Mouse (Mus musculus): ENCODE measurements around the gene Npm1. TPM values are rescaled to one million over a fixed set of nuclear protein-coding genes. Genes with fewer than 3 reads are reported as not detected.
A peak's percentile ranks its signal among the peaks of the same experiment; 100 is the strongest.

The Npm1 gene
- polyA plus RNA-seq, 1 experiment from 2014 or later = 467 TPM

DNA sequence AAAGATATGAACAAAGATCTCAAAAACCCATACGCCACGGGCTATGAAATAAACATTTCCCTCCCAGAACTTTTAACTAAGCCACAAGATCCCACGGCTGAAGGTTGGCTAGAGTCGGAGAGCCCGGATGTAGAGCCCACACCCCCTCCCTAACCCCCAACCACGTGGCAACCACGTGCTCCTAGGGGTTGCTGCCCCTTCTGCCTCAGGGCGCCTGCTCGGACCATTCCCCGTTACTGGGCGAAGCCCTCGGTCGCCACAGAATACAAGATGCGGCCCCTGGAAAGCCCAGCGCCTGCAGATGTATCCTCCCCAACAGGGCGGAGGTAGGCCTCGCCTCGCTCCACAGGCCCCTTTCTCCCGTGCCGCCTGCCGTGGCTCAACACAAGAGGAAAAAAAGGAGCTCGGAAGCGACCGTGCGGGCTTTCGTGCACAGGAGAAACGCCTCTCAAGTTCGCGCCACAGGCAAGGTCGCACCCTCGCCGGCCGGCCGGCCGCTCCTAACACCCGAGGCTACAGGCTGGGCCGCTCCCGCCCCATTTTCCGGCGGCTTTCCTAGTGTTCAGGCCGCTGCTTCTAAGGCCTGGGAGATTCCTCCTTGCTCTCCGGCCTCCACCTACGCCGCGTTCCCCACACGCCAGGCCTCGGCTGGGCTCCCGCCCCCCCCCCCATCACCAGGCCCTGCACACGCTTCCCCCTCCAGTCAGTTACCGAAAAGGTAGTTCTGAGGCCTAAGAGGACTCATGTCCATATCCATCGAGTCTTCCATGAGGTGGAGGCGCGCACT, 602 bp downstream of the Npm1 start:
- Histone ChIP-seq H3K27me3 (ENCODE audit: control insufficient read depth, insufficient read depth, low read length) (no peaks in the 10 kb centered on the region), H3K4me2 (ENCODE audit: low read depth, low read length) (peak overlapping the region; percentile 90), H3K4me3 (ENCODE audit: low read length) (peak overlapping the region; percentile 91), H3K9ac (ENCODE audit: low read length) (peak overlapping the region; percentile 85), H3K27ac (ENCODE audit: low read length) (peak overlapping the region; percentile 86), H3K4me1 (ENCODE audit: control insufficient read depth, insufficient read depth, low read length) (peaks cover 15% of the 10 kb centered on the region), H3K36me3 (ENCODE audit: control insufficient read depth, insufficient read depth) (peaks cover 23% of the 10 kb centered on the region), H3K9me3 (replicated peaks; ENCODE audit: control insufficient read depth, low read length) (no peaks in the 10 kb centered on the region)
- ATAC-seq (replicated peaks; ENCODE audit: extremely low read depth, insufficient read depth, low FRiP score) = peak; percentile 42
- 3% methylated on average over 53 of the region's 53 CpGs for WGBS

GRCm38 (mm10) chr11:33159741-33160140, 3.3 kb downstream of the Npm1 start:
- Histone ChIP-seq H3K4me1 (ENCODE audit: control insufficient read depth, insufficient read depth, low read length) (peaks cover 15% of the 10 kb centered on the region), H3K36me3 (ENCODE audit: control insufficient read depth, insufficient read depth) (peaks cover 37% of the 10 kb centered on the region), H3K9ac (ENCODE audit: low read length) (no peak overlapping the region), H3K27me3 (ENCODE audit: control insufficient read depth, insufficient read depth, low read length) (no peaks in the 10 kb centered on the region), H3K4me3 (ENCODE audit: low read length) (no peak overlapping the region), H3K9me3 (replicated peaks; ENCODE audit: control insufficient read depth, low read length) (no peaks in the 10 kb centered on the region), H3K27ac (ENCODE audit: low read length) (no peak overlapping the region), H3K4me2 (ENCODE audit: low read depth, low read length) (no peak overlapping the region)
- no peak for ATAC-seq (replicated peaks; ENCODE audit: extremely low read depth, insufficient read depth, low FRiP score)
- 91% methylated on average over 3 of the region's 3 CpGs for WGBS

- Histone ChIP-seq H3K36me3 (ENCODE audit: control insufficient read depth, insufficient read depth) (peaks cover 46% of the 10 kb centered on the region), H3K9me3 (replicated peaks; ENCODE audit: control insufficient read depth, low read length) (no peaks in the 10 kb centered on the region), H3K4me2 (ENCODE audit: low read depth, low read length) (no peak overlapping the region), H3K27me3 (ENCODE audit: control insufficient read depth, insufficient read depth, low read length) (no peaks in the 10 kb centered on the region), H3K27ac (ENCODE audit: low read length) (no peak overlapping the region), H3K4me1 (ENCODE audit: control insufficient read depth, insufficient read depth, low read length) (peaks cover 10% of the 10 kb centered on the region), H3K4me3 (ENCODE audit: low read length) (no peak overlapping the region), H3K9ac (ENCODE audit: low read length) (no peak overlapping the region)
- no peak for ATAC-seq (replicated peaks; ENCODE audit: extremely low read depth, insufficient read depth, low FRiP score)
- 80% methylated on average over 2 of the region's 2 CpGs for WGBS
These were observed 5.4 kb downstream of the Npm1 start for GRCm38 (mm10) chr11:33157453-33158196.

DNA sequence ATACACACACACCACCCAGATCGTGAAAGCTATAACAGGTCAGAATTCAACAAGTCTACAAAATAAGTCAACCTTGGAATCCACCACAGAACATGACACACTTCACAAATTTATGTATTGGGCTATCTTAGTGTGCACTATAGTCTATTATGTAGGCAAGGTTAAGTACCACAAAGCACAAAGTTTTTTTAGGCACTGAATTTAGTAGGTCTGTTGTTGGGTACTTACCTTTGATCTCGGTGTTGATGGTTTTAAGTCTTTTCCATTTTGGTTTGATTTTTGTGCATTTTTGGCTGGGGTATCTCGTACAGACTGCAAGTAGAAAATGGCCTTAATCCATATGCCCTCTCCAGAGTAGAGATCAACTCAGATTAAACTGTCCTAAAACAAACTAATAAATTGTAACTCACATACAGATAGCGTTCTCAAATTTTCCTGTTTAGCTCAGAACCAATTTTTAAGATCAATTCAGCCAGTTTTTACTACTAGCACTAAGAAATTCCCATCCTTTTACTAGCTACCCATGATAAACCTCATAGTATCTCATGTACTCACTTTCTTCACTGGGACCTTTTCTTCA, 6.5 kb downstream of the Npm1 start:
- H3K27ac ChIP-seq (ENCODE audit: low read length) = no peak overlapping the region
- no peaks in the 10 kb centered on the region for H3K27me3 ChIP-seq (ENCODE audit: control insufficient read depth, insufficient read depth, low read length)
- peaks cover 9% of the 10 kb centered on the region for H3K4me1 ChIP-seq (ENCODE audit: control insufficient read depth, insufficient read depth, low read length)
- WGBS = 86% methylated on average over 4 of the region's 4 CpGs
- no peak overlapping the region for H3K9ac ChIP-seq (ENCODE audit: low read length)
- peaks cover 51% of the 10 kb centered on the region for H3K36me3 ChIP-seq (ENCODE audit: control insufficient read depth, insufficient read depth)
- H3K4me3 ChIP-seq (ENCODE audit: low read length) = no peak overlapping the region
- no peak overlapping the region for H3K4me2 ChIP-seq (ENCODE audit: low read depth, low read length)
- ATAC-seq (replicated peaks; ENCODE audit: extremely low read depth, insufficient read depth, low FRiP score) = no peak
- H3K9me3 ChIP-seq (replicated peaks; ENCODE audit: control insufficient read depth, low read length) = no peaks in the 10 kb centered on the region

GRCm38 (mm10) chr11:33154459-33154858, 8.5 kb downstream of the Npm1 start:
- H3K36me3 ChIP-seq (ENCODE audit: control insufficient read depth, insufficient read depth) = peaks cover 50% of the 10 kb centered on the region
- H3K4me3 ChIP-seq (ENCODE audit: low read length) = no peak overlapping the region
- no peaks in the 10 kb centered on the region for H3K9me3 ChIP-seq (replicated peaks; ENCODE audit: control insufficient read depth, low read length)
- ATAC-seq (replicated peaks; ENCODE audit: extremely low read depth, insufficient read depth, low FRiP score) = no peak
- H3K9ac ChIP-seq (ENCODE audit: low read length) = no peak overlapping the region
- 81% methylated on average over 3 of the region's 3 CpGs for WGBS
- H3K27ac ChIP-seq (ENCODE audit: low read length) = no peak overlapping the region
- H3K27me3 ChIP-seq (ENCODE audit: control insufficient read depth, insufficient read depth, low read length) = no peaks in the 10 kb centered on the region
- no peak overlapping the region for H3K4me2 ChIP-seq (ENCODE audit: low read depth, low read length)
- no peaks in the 10 kb centered on the region for H3K4me1 ChIP-seq (ENCODE audit: control insufficient read depth, insufficient read depth, low read length)

DNA sequence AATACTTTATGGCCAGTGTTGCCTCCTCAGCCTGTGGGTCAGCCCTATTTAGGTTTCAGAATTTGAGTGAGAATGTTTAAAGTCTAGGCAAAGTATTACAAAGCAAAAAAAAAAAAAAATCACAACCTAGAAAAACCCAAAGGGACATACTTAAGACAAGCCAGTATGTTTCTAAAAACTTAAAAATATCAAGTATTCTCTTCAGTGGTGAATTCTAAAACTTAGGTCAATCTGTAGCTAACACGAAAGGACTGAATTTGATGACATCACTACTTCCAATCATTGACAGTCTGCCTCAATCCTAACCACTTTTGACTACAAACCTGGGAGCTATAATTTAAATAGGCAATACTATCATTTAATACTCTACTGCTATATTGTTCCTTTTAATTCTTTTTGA, 10.0 kb downstream of the Npm1 start:
- no peak overlapping the region for H3K9ac ChIP-seq (ENCODE audit: low read length)
- no peaks in the 10 kb centered on the region for H3K27me3 ChIP-seq (ENCODE audit: control insufficient read depth, insufficient read depth, low read length)
- no peaks in the 10 kb centered on the region for H3K9me3 ChIP-seq (replicated peaks; ENCODE audit: control insufficient read depth, low read length)
- H3K4me3 ChIP-seq (ENCODE audit: low read length) = no peak overlapping the region
- peaks cover 44% of the 10 kb centered on the region for H3K36me3 ChIP-seq (ENCODE audit: control insufficient read depth, insufficient read depth)
- H3K4me2 ChIP-seq (ENCODE audit: low read depth, low read length) = no peak overlapping the region
- peaks cover 2% of the 10 kb centered on the region; the same call in 1 of the 2 replicates for H3K4me1 ChIP-seq (ENCODE audit: control insufficient read depth, insufficient read depth, low read length)
- ATAC-seq (replicated peaks; ENCODE audit: extremely low read depth, insufficient read depth, low FRiP score) = no peak
- WGBS = 93% methylated on average over 1 of the region's 1 CpGs
- H3K27ac ChIP-seq (ENCODE audit: low read length) = no peak overlapping the region

- Histone ChIP-seq H3K9ac (ENCODE audit: low read length) (no peak overlapping the region), H3K9me3 (replicated peaks; ENCODE audit: control insufficient read depth, low read length) (no peaks in the 10 kb centered on the region), H3K36me3 (ENCODE audit: control insufficient read depth, insufficient read depth) (peaks cover 38% of the 10 kb centered on the region), H3K4me3 (ENCODE audit: low read length) (no peak overlapping the region), H3K27ac (ENCODE audit: low read length) (no peak overlapping the region), H3K4me2 (ENCODE audit: low read depth, low read length) (no peak overlapping the region), H3K27me3 (ENCODE audit: control insufficient read depth, insufficient read depth, low read length) (no peaks in the 10 kb centered on the region; the same call in 1 of the 2 replicates), H3K4me1 (ENCODE audit: control insufficient read depth, insufficient read depth, low read length) (peaks cover 5% of the 10 kb centered on the region; the same call in 1 of the 2 replicates)
- ATAC-seq (replicated peaks; ENCODE audit: extremely low read depth, insufficient read depth, low FRiP score) = no peak
- 78% methylated on average over 4 of the region's 4 CpGs for WGBS
These were observed 11.2 kb downstream of the Npm1 start for GRCm38 (mm10) chr11:33151780-33152145.

DNA sequence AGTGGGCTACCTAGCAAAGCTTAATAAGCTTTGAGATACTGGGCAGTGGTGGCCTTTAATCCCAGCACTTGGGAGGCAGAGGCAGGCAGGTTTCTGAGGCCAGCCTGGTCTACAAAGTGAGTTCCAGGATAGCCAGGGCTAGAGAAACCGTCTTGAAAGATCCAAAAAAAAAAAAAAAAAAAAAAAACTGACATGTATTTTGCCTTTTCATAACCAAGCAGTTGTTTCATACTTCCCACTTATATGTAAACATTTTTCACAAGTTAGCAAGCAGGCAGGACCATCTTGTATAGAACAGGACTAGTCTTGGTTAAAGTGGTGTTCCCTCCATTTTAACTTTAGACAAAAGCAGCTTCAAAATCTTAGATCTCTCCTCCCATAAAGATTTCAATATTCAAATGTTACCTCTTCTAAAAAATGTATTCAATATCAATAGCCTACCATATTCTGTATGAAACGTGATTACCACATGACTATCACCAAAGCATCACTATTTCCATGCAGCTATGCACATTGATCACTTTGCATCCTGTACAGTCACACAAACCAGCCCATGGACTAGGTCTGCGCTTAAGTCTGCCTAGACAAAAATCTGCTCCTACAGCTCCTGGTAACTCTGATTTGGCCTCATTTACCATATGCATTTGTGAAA, 11.8 kb downstream of the Npm1 start:
- 86% methylated on average over 3 of the region's 3 CpGs for WGBS
- no peak overlapping the region for H3K27ac ChIP-seq (ENCODE audit: low read length)

More for the DNA sequence above, 11.8 kb downstream of the Npm1 start:
- Histone ChIP-seq H3K4me3 (ENCODE audit: low read length) (no peak overlapping the region), H3K4me1 (ENCODE audit: control insufficient read depth, insufficient read depth, low read length) (peaks cover 7% of the 10 kb centered on the region; the same call in 1 of the 2 replicates), H3K36me3 (ENCODE audit: control insufficient read depth, insufficient read depth) (peaks cover 34% of the 10 kb centered on the region), H3K4me2 (ENCODE audit: low read depth, low read length) (no peak overlapping the region), H3K27me3 (ENCODE audit: control insufficient read depth, insufficient read depth, low read length) (no peaks in the 10 kb centered on the region; the same call in 1 of the 2 replicates), H3K9ac (ENCODE audit: low read length) (no peak overlapping the region), H3K9me3 (replicated peaks; ENCODE audit: control insufficient read depth, low read length) (no peaks in the 10 kb centered on the region)
- no peak for ATAC-seq (replicated peaks; ENCODE audit: extremely low read depth, insufficient read depth, low FRiP score)
